Mouse (Mus musculus) C2C12 (cell line): ENCODE results near the gene Vmn2r116. TPM values are rescaled to one million over a fixed set of nuclear protein-coding genes. Genes with fewer than 3 reads are reported as not detected.
"Not testable (repeated sequence)": the region's sequence is repeated elsewhere in the genome, so short reads cannot be mapped to it uniquely, and the experiment has no call there.

Experiments
- H3K27me3 ChIP-seq: one replicate; pipeline ENCODE4 v1.6.1; 2011; ENCODE audit not compliant: control insufficient read depth, insufficient read depth, insufficient read length
- H3K36me3 ChIP-seq: one replicate; pipeline ENCODE4 v1.6.1; 2011; ENCODE audit not compliant: control insufficient read depth, insufficient read depth
- H3K4me3 ChIP-seq: one replicate; pipeline ENCODE4 v1.5.1; 2011; ENCODE audit warnings: mild to moderate bottlenecking, control low read depth; ENCODE audit not compliant: poor library complexity, insufficient read depth, severe bottlenecking
- H3K79me2 ChIP-seq: one replicate; pipeline ENCODE4 v1.6.1; 2011; ENCODE audit not compliant: control insufficient read depth, insufficient read depth
- H3K79me3 ChIP-seq: one replicate; pipeline ENCODE4 v1.6.1; 2011; ENCODE audit warnings: low read depth, control low read depth
- H3ac ChIP-seq: one replicate; pipeline ENCODE3; 2011; ENCODE audit warnings: low read depth; ENCODE audit not compliant: control insufficient read depth, insufficient read length
- CEBPB ChIP-seq: IDR thresholded peaks from one replicate; pipeline ENCODE4 v1.6.1; 2011; ENCODE audit warnings: low read depth, mild to moderate bottlenecking, control low read depth, moderate library complexity
- CTCF ChIP-seq: IDR thresholded peaks from one replicate; pipeline ENCODE4 v1.5.1; 2011; ENCODE audit not compliant: control insufficient read depth, insufficient read depth, insufficient read length
- FOSL1 ChIP-seq: IDR thresholded peaks from one replicate; pipeline ENCODE4 v1.8.0; 2011; ENCODE audit warnings: mild to moderate bottlenecking, low read length; ENCODE audit not compliant: poor library complexity, insufficient read depth, severe bottlenecking
- MAX ChIP-seq: IDR thresholded peaks from one replicate; pipeline ENCODE4 v1.6.1; 2011; ENCODE audit warnings: mild to moderate bottlenecking, control low read depth
- MYOD1 ChIP-seq: IDR thresholded peaks from one replicate; pipeline ENCODE4 v1.6.1; 2011; ENCODE audit warnings: low read depth; ENCODE audit not compliant: control insufficient read depth, insufficient read length
- MYOG ChIP-seq: IDR thresholded peaks from one replicate; pipeline ENCODE4 v1.6.1; 2011; ENCODE audit not compliant: control insufficient read depth, insufficient read length; ENCODE audit errors: extremely low read depth
- USF1 ChIP-seq: IDR thresholded peaks from one replicate; pipeline ENCODE4 v1.6.1; 2011; ENCODE audit warnings: low read depth, mild to moderate bottlenecking, control low read depth, moderate library complexity
- long read RNA-seq, 2 experiments: library from polyadenylated mRNA; unstranded; transcript quantifications; one replicate each; pipeline ENCODE4 v2.0.0; 2019 to 2020
- polyA plus RNA-seq: library from polyadenylated mRNA; unstranded; fragments of >200 nt; fragmentation: generic; extraction: Trizol; gene quantifications from one replicate; pipeline ENCODE4 v1.2.1, GENCODE M21; 2012; ENCODE audit warnings: missing spikeins

Vmn2r116 gene
- polyA plus RNA-seq: not detected
- long read RNA-seq, experiment 1: 0 reads
- long read RNA-seq, experiment 2: 0 reads

GRCm38 (mm10) chr17:23384304-23384703 is at the start of gene Vmn2r116:
Gene Vmn2r116 (plus strand): TSS chr17:23384604.
- not testable (repeated sequence) for H3K27me3 ChIP-seq, H3K4me3 ChIP-seq, H3K36me3 ChIP-seq, H3K79me3 ChIP-seq, H3K79me2 ChIP-seq, H3ac ChIP-seq

GRCm38 (mm10) chr17:23343441-23343840 is 41.0 kb upstream of the Vmn2r116 start, which contains the start of gene Vmn2r115:
Gene Vmn2r115 (plus strand): TSS chr17:23343741.
- H3K4me3 ChIP-seq, H3K36me3 ChIP-seq, H3K79me2 ChIP-seq, H3K27me3 ChIP-seq, H3K79me3 ChIP-seq, H3ac ChIP-seq: not testable (repeated sequence)

GRCm38 (mm10) chr17:23351644-23352043 is 32.8 kb upstream of the Vmn2r116 start:
- Histone ChIP-seq H3K27me3 (no peaks in the 10 kb centered on the region), H3K79me3 (no peaks in the 10 kb centered on the region), H3K79me2 (no peaks in the 10 kb centered on the region), H3K4me3 (no peak overlapping the region), H3K36me3 (no peaks in the 10 kb centered on the region), H3ac (no peak overlapping the region)
- TF ChIP-seq MYOG: no peak
- TF ChIP-seq CTCF: no peak
- TF ChIP-seq CEBPB: no peak
- TF ChIP-seq FOSL1: no peak
- TF ChIP-seq MAX: no peak
- no peak for TF ChIP-seq USF1
- no peak for TF ChIP-seq MYOD1

GRCm38 (mm10) chr17:23433150-23433679 is 48.8 kb downstream of the Vmn2r116 start:
- Histone ChIP-seq H3K36me3 (no peaks in the 10 kb centered on the region), H3ac (no peak overlapping the region), H3K79me3 (no peaks in the 10 kb centered on the region), H3K79me2 (no peaks in the 10 kb centered on the region), H3K27me3 (no peaks in the 10 kb centered on the region), H3K4me3 (no peak overlapping the region)
- TF ChIP-seq CTCF (no peak), USF1 (no peak), FOSL1 (no peak), MYOD1 (no peak), MYOG (no peak), CEBPB (no peak), MAX (no peak)

Other genes with a start within 250 kb of the Vmn2r116 start
- 0.69 TPM for gene Zfp40, start 191.4 kb upstream of the Vmn2r116 start, polyA plus RNA-seq
- gene Vmn2r114, start 72.1 kb upstream of the Vmn2r116 start, polyA plus RNA-seq: not detected
- not detected for gene Vmn2r115, start 40.9 kb upstream of the Vmn2r116 start, polyA plus RNA-seq
- gene Vmn2r117, start 95.1 kb downstream of the Vmn2r116 start, polyA plus RNA-seq: not detected
- 13.0 TPM for gene Zfp213, start 179.6 kb downstream of the Vmn2r116 start, polyA plus RNA-seq
- 5.2 TPM for gene Zfp13, start 214.9 kb downstream of the Vmn2r116 start, polyA plus RNA-seq
- 0.09 TPM for gene Zscan10, start 216.3 kb downstream of the Vmn2r116 start, polyA plus RNA-seq